Mouse (Mus musculus) ovary, postnatal 36 days (tissue): ENCODE measurements around the gene Angptl7.

Experiments
- DNase-seq: peaks from one replicate; pipeline ENCODE4 v3.0.0; 2022; ENCODE audit warnings: low spot score, mixed read lengths

Angptl7 gene

DNA sequence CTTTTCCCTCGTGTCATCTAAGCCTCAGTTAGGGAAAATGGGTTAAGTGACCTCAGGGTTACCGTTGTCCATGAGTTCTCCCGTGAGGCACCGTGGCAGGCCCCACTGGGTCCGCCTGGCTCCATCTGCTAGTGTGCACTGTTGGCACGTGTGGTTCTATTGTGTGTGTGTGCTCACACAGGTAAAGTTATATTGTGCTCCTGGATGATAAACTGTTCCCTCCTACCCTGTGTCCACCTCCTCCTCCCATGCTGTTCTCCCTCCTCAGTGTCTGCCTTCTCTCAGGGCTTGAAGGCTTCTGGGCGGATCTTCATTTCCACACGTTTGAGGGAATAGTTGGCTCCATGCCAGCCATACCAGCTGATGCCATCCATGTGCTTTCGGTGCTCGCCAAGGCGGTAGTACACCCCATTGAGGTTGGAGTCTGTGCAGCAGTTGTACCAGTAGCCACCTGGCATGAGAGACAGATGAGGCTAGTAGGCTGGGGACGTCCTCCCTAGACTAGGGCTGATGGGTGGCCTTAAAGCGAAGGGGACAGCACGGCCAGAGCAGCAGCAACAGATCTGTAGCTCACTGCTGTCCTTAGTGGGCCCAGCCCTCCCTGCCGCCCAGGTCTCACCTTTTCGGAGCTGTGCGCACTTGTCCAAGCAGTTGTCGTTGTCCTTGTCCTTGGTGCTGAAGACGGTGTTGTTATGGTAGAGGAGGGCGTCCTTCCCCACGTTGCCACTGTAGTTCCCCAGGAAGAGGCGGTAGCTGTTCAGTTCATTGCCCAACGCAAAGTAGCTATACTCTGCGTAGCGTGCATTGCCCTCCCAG is 4.2 kb downstream of the Angptl7 start:
- DNase-seq = no peak

DNA sequence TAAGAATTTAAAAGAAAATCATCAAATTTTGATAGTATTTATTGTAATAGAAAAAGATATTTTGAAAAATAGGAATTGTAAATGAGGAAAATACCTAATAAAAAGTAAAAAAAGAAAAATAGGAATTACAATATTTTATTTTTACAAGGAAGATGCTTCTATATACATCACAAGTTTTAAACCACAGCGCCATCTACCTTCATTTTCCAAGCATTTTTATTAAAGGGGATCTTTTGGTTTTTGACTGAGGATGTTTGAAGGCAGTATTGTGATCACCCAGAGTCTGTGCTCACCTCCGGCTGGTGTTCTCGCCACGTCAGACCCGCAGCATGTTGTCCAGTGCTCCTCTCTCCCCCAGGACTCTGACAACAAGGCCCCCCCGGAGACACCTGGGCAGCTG is 5.1 kb downstream of the Angptl7 start:
- no peak for DNase-seq

DNA sequence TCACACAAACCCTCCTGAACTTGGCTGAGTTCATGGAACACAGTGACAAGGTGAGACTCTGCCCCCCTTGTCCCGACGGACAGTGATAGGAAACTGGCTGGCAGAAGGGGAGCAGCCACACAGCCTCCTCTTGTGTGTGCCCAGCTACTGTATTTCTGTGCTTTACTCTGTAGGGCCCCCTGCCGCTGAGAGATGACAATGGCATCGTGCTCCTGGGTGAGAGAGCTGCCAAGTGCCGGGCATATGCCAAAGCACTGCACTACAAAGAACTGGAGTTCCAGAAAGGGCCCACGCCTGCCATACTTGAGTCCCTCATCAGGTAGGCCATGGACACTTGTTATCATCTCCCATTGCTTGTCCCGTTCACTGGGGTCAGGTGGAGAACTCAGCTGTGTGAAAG is 8.8 kb downstream of the Angptl7 start:
- no peak for DNase-seq

DNA sequence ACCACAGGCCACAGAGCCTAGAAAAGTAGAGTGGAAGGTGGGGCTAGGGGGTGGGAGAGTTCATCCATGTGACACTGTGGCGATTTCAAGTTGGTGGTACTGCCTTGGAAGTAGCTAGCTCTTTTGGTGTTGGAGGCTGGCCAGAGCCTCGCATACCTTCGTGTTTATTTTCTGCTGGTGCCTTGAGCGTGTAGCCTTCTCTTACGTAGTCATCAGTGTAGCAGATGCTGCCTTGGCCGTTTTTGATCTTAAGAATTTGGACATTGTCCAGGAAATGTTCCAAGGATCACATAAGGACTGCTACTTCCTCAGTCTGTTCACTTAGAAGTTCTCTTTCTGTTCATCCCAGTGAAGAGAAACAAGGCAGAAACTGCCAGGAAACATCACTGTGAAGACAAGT is 9.8 kb downstream of the Angptl7 start:
- peak; percentile 20 for DNase-seq

DNA sequence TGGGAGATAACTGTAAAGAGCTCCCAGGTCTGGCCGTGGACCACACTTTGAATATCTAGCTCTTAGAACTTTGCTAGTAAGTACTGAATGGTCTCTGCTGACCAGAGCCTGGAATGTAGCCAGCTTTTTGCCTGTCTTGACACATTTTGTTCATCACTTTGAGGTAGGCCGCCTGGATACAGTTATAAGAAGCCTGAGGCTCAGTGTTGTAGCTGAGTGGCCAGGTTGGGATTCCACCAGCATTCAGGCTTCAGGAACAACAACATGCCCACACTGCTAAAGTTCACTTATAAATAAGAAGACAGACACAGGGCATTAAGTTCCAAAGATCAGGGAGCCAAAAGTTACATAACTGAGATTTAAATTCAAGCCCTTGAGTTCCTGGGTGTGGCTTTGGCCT is 12.4 kb downstream of the Angptl7 start:
- DNase-seq = no peak

DNA sequence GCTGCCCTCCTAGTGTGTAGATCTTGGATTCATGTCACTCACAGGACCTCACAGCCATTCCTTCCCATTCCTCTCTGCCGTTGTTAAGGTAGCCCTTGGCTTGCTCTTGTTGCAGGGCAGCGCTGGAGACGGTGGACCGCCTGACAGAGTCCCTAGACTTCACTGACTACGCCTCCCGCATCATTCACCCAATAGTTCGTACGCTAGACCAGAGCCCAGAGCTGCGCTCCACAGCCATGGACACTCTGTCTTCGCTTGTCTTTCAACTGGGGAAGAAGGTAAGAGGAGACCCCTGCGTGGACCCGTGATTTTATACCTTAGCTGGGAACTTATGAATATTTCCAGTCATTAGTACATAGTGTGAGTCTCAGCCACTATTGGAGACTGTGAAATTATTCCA is 15.7 kb downstream of the Angptl7 start:
- no peak for DNase-seq

DNA sequence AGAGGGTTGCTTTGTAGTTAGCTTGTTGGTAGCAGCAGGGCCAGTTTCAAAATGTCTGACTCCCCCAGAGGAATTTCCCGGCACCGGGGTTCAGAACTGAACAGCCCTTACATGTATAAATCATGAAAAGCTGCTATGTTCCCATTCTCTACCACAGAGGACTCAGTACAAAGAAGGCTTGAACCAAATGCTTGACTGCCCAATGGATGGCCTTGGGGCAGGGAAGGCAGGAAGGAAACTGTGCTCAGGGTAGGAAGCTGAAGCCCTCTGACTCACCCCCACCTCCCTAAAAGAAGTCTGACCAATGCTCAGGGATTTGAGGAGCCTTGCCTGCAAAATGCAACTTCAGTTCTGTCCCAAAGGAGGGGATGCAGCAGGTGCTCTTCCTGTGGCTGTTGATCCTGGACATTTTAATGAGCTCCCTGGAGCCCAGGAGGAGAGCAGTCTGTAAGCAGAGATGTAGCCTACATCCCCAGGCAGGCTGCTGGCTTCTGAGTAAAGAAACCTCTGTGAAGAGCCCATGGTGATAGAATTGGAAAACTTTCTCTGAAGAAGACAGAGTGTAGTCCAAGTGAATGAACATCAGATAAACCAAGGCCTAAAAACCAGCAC is 18.6 kb downstream of the Angptl7 start:
- no peak for DNase-seq

DNA sequence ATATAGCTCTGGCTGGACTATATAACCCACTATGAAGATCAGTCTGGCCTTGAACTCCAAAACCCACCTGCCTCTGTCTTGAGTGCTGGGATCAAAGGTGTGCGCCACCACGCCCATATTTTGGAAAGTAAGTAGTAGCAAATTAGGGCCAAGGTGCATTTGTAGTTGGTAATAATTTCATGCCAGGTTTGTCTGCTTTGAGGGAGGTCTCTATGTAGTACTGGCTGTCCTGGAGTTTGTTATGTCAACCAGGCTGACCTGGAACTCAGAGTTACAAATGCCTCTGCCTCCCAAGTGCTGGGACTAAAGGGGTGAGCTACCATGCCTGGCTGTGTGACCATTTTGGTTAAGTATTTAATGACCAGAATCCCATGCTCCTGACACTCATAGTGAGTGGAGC is 20.0 kb downstream of the Angptl7 start:
- no peak for DNase-seq

DNA sequence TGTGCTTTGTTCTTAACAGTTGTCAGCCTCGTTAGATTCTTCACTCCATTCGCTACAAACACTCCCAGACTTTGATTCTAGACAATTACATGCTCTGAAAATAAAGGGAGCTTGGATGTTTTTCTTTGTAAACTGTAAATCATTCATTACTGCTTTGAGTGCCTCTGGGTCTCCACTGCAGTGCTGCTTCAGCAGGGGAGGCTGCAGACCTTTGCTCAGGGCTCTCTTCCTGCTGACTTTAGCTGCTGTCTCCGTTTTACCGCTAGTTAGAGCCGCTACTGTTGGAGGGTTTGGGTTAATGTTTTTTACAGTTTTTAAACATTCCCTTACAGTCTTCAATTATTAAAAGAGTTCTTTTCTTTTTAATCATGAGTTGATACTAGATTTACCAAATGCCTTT is 26.8 kb downstream of the Angptl7 start:
- no peak for DNase-seq

DNA sequence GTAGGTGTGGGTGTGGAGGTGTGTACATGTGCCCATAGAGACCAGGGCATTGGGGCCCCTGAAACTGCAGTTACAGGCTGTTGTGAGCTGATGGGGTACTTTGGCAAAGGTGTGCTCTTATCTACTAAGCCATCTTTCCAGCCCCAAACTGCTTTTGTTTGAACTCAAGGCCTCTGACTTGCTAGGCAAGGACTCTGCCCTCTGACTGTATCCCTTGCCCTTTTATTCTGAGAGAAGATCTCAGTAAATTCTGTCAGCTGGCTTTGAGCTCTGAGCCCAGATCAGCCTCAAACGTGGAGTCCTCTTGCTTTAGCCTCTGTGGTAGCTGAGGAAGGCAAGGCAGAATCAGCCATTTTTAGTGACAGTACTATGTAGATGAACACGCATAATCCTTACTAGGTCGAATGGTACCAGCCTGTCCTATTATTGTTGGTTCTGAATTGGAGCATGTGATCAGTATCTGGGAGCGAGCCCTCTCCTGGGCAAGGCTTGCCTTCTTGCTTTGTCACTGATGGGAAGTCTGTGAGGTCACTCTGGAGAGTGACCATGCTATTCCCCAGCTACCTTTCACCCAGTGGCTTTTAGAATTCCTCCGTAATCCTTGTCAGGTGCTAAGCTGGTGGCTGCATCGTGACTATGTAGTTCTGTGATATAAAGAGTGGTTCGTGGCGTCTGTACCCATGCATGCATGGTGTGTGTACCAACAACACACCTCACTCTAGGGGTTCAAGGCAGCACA is 27.7 kb downstream of the Angptl7 start:
- DNase-seq = no peak

DNA sequence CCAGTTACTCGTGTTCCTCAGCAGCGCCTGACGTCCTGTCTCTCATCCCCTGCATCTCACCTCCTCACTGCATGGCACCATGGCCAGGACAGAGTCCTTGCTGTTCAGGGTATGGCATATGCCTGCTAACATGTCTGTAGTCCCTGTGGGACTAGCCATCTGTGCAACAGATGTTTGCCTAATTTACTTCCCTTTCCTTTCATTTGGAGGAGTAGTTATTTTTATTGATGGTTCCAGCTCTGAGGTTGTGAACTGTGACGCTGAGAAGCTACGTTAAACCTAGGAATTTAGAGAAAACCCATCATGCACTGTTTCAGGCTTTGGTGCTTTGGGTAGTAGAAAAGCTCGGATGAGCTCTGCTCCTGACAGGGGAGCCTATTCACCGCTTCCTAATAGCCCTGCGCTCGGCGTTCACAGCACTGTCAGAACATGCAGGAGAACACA is 28.9 kb downstream of the Angptl7 start:
- DNase-seq = no peak

DNA sequence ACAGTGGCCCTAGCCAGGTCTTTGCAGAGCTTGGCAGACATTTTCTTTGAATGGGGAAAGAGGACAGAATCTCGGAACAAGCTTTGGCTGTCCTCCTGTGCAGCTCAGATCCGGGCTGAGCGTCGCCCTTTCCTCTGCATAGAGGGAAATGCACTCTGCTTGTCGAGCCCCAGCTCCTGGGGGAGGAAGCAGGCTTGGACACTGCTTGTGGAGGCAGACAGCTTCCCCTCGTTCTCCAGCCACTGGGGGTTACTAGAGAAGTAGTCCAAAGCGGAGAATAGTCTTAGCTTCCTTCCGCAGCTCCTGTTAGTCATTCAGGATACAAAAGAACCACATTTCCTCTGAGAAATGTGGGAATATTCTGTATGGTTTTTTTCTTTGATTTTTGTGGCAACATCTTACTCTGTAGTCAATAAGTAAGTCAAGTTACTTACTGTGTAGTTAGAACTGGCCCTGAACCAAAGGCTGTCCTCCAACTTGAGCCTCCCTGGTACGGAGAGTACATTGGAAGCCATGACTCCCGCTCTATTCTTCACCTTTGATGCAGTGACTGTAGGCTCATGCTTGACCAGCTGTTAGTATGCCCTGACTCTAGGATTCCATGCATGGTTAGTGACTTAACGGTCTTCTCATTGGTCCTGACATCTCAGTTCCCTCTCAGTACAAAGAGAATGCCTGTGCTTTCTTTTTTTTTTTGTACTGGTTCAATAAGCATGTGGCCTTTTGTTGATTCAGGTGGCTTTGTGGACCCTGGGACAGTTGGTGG is 30.6 kb downstream of the Angptl7 start:
- DNase-seq = no peak

DNA sequence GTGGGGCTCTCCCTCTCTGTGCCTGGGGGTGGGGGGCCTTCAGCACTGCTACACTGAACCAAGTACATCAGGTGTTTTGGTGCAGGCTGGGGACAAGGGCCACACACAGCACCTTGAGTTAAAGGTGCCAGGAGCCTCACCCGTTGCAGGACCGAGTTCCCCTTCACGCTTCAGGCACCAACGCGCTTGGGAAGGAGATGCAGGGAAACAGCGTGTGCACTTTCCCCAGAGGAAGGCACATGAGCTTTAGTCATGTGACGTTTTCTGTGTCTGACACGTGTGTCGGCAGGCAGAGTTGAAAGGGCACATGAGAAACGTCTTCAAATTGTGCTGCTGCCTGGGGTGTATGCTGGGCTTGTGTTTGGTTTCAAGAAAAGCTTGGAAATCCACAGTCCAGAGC is 31.9 kb downstream of the Angptl7 start:
- DNase-seq = no peak

DNA sequence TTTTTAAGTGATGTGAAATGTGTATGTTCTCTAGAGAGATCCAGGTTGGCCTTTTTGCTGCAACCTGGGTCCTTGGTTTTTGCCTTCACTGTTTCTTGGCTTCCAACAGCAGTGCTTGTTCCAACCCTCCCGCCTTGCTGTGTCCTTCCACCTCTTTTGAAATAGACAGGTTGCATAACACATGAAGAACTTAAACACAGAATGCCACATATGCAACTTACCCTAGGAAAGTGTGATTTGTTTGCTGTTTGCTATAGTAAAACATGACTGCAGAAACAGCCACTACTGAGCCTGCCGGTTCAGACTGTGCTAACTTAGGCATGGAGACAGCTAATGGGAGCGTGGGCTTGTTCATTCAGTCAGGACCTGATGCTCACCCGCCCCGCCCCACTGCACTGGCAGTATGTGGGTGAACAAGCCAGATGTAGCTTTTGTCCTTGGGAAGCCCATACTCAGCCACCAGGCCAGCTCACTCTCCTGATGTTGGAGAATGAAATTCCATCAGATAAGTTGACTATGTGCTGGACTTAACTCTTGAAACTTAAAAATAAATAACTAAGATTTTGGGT is 33.7 kb downstream of the Angptl7 start:
- DNase-seq = no peak

DNA sequence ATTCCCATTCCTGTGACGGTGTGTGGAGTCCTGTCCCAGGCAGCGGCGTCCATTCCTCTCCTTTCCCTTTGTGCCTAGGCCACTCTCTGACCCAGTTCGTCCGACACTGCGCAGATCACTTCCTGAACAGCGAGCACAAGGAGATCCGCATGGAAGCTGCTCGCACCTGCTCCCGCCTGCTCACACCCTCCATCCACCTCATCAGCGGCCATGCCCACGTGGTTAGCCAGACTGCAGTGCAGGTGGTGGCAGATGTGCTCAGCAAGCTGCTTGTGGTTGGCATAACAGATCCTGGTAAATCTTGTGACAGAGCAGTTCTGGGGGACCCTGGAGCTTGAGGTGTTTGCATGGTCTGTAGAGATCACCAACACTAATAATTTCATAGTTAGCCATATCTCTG is 35.4 kb downstream of the Angptl7 start:
- no peak for DNase-seq

DNA sequence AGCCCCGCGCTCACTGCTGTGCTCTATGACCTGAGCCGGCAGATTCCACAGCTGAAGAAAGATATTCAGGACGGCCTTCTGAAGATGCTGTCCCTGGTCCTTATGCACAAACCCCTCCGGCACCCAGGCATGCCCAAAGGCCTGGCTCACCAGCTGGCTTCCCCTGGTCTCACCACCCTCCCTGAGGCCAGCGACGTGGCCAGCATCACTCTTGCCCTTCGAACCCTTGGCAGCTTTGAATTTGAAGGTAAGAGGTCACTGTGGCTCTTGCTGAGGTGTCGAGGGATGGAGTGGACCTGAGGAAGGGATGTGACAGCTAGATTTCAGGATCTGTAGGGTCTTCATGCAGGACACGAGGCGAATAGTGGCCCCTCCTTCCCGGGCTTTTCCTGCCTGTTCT is 36.0 kb downstream of the Angptl7 start:
- no peak for DNase-seq

DNA sequence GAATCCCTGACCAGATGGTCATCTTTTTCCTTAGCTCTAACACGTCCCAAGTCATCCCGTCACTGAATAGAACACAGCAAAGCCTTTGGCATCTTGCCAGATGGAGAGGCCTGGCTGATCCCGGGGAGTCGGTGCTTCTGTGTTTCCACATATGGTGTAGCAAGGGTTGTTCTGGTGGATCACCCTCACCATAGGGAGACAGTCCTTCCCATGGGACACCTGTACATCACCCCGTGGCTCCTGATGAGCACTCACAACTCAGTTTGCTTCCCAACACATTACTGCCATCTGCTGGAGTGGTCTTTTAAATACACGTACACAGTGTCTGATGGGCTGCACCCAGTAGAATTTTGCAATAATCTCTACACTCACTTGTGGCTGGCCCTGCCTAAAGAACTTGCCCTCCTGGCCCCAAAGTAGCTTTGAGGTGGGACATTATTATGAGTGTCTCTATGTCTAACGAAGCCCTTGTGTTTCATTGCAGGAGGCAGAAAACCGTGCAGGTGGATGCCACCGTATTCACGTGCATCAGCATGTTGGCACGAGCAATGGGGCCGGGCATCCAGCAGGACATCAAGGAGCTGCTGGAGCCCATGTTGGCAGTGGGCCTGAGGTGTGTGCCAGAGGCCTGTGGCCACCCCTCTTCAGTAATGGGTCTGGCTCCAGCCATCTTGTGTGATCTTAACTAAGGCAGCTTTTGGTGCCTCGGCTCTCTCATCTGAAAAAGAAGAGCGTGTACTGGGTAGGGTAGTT is 36.9 kb downstream of the Angptl7 start:
- DNase-seq = no peak

DNA sequence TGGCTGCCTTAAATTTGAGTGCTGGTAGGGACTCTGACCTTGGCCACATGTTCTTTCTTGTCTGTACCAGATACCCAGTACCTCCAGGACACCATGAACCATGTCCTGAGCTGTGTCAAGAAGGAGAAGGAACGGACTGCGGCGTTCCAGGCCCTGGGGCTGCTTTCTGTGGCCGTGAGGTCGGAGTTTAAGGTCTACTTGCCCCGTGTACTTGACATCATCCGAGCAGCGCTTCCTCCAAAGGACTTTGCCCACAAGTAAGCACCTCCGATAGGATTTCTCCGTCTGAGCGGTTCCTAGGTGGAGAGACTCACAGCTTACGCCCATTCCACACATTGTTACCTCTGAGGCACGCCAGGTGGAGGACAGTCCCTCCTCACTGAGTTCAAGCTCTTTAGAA is 37.5 kb downstream of the Angptl7 start:
- no peak for DNase-seq

DNA sequence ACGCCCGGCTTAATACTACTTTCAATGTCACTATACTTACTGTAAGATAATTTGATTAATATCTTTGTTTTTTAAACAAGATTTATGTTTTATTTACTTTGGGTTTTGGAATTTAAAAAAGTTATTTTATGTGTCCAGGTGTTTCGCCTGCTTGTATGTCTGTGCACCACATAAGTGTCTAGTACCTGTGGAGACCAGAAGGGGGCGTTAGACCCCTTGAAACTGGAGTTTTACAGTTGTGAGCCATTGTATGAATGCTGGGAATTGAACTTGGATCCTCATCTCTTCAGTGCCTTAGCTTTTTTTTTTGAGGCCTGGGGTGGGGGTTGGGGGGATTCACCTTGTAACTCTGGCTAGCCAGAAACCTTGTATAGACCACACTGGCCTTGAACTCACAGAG is 38.5 kb downstream of the Angptl7 start:
- no peak for DNase-seq

DNA sequence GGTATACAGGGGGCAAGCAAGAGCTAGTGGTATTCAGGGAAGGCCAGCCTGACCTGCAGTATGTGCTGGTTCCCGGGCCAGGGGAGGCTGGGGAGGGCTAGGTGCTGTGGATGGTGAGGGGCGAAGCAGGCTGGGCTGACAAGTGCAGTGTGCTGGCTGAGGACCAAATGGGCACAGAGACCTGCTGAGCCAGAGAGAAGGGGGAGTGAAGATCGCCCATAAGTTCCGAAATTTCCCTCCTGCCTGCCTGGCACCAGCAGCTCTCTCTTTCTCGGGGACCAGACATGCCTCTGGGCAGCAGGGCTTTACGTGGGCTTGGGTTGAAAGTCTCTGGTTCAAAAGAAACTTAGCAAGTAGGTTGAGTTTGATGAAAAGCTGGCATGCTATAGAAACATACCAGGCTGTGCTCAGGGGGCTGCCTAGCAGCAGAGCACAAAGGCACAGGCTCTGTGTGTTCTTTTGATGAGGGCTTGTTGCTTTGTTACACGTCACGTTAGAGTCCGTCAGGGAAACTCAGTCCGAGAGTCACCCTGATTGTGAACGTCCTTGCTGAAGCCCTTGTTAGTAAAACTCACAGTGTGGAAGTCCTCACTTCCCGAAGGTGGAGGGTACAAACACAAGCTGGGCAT is 39.5 kb downstream of the Angptl7 start:
- DNase-seq = no peak

DNA sequence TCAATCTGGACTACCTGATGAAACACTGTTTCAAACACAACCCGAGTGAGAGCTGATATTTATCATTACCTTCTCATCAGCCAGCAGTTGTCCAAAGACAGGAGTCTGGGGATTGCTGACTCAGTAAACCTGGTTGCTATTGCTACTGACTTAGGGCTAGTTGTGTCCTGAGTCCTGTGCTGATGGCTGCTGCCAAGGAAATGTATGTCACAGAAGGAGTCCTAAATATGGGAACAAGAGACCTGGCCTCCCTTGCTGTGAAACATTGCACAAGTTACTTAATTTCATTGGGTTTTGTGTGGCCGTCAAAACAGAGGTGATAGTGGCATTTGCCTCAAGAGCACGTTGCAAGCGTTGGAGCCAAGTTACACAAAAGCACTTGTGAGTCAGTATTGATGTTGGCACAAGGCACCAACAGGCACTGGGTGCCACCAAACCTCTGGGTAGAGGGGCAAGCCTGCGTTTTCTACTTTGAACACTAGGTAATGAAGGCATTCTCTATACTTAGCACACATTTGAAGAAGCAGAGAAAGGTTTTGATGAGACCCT is 44.7 kb downstream of the Angptl7 start:
- DNase-seq = no peak
